Mouse (Mus musculus) liver, embryonic 12.5 days (tissue): ENCODE measurements around the gene Kcnh6. TPM values are rescaled to one million over a fixed set of nuclear protein-coding genes. Genes with fewer than 3 reads are reported as not detected.

Source experiments
- ATAC-seq: fragments of 200-750 bp; cut with Nextera tagmentation; 2 replicates; pipeline ENCODE4 v1.8.0; 2017; ENCODE audit warnings: moderate number of reproducible peaks, mild to moderate bottlenecking, moderate library complexity
- H3K27ac ChIP-seq: fragments of 300-500 bp; sonication (generic); 2 replicates; pipeline ENCODE4 v1.5.1; 2016; ENCODE audit warnings: mild to moderate bottlenecking
- H3K27me3 ChIP-seq: fragments of 300-500 bp; sonication (generic); replicated peaks from 2 replicates; pipeline ENCODE4 v1.6.1; 2016; ENCODE audit warnings: mild to moderate bottlenecking, moderate library complexity
- H3K36me3 ChIP-seq: fragments of 300-500 bp; sonication (generic); 2 replicates; pipeline ENCODE4 v1.6.1; 2016; ENCODE audit warnings: mild to moderate bottlenecking, moderate library complexity
- H3K4me1 ChIP-seq: fragments of 300-500 bp; sonication (generic); 2 replicates; pipeline ENCODE4 v1.6.1; 2016
- H3K4me2 ChIP-seq: fragments of 300-500 bp; sonication (generic); 2 replicates; pipeline ENCODE4 v1.6.1; 2016; ENCODE audit warnings: mild to moderate bottlenecking, moderate library complexity
- H3K4me3 ChIP-seq: fragments of 300-500 bp; sonication (generic); 2 replicates; pipeline ENCODE4 v1.5.1; 2016; ENCODE audit warnings: mild to moderate bottlenecking, moderate library complexity
- H3K9ac ChIP-seq: fragments of 300-500 bp; sonication (generic); 2 replicates; pipeline ENCODE4 v1.6.1; 2016; ENCODE audit warnings: mild to moderate bottlenecking, moderate library complexity
- H3K9me3 ChIP-seq: fragments of 300-500 bp; sonication (generic); replicated peaks from 2 replicates; pipeline ENCODE4 v1.6.1; 2016; ENCODE audit warnings: mild to moderate bottlenecking, moderate library complexity
- WGBS: fragments of 180-500 bp; shearing (Covaris S2); methylation state at CpG from one replicate; pipeline ENCODE4 v1.1.7; 2016; ENCODE audit not compliant: insufficient replicate concordance; 5-methylcytosine and 5-hydroxymethylcytosine counted together
- polyA plus RNA-seq: library from polyadenylated mRNA; unstranded; fragments of >200 nt; fragmentation: Nextera tagmentation; extraction: Ambion mirVana; gene quantifications from 2 replicates; pipeline ENCODE4 v1.2.1, GENCODE M21; 2016

Gene Kcnh6
- polyA plus RNA-seq, 1 experiment from 2014 or later, result 0.08 TPM

- 76% methylated on average over 1 of the region's 1 CpGs for WGBS
- Histone ChIP-seq H3K9me3 (no peaks in the 10 kb centered on the region), H3K4me1 (peaks cover 39% of the 10 kb centered on the region), H3K27ac (no peak overlapping the region), H3K9ac (no peak overlapping the region), H3K4me2 (no peak overlapping the region), H3K4me3 (no peak overlapping the region), H3K27me3 (no peaks in the 10 kb centered on the region), H3K36me3 (peaks cover 40% of the 10 kb centered on the region)
- ATAC-seq, result no peak
Measured at GRCm38 (mm10) chr11:106045256-106045655, 37.3 kb downstream of the Kcnh6 start.

DNA sequence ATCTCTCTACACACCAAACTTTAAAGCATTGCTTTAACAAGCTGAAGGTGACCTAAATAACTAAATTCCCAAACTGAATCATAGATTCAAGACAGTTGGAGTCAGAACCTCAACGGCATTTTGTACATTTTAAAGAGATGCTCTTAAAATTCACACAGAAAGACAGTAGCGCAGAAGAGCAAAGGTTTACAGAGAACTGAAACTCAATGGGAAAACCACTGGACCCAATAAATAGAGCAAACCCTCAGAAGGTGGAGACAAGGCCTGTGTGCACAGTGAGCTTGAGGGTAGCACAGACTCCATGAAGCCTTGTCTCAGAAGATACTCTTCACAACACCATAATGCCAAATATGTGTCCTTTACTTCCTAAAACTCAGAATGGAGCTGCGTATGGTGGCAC is 37.9 kb downstream of the Kcnh6 start:
- no peak overlapping the region for H3K27ac ChIP-seq
- 93% methylated on average over 3 of the region's 3 CpGs for WGBS
- H3K4me3 ChIP-seq, result no peak overlapping the region
- no peaks in the 10 kb centered on the region for H3K27me3 ChIP-seq
- H3K4me1 ChIP-seq, result peaks cover 34% of the 10 kb centered on the region
- no peak for ATAC-seq
- no peak overlapping the region for H3K4me2 ChIP-seq
- peaks cover 45% of the 10 kb centered on the region for H3K36me3 ChIP-seq
- H3K9me3 ChIP-seq, result no peaks in the 10 kb centered on the region
- H3K9ac ChIP-seq, result no peak overlapping the region

GRCm38 (mm10) chr11:106046584-106046983 is 38.7 kb downstream of the Kcnh6 start:
- Histone ChIP-seq H3K9ac (no peak overlapping the region), H3K27me3 (no peaks in the 10 kb centered on the region), H3K9me3 (no peaks in the 10 kb centered on the region), H3K4me3 (no peak overlapping the region), H3K4me1 (peaks cover 34% of the 10 kb centered on the region), H3K36me3 (peaks cover 53% of the 10 kb centered on the region), H3K4me2 (no peak overlapping the region), H3K27ac (no peak overlapping the region)
- WGBS, result 81% methylated on average over 9 of the region's 9 CpGs
- ATAC-seq, result no peak

GRCm38 (mm10) chr11:106053921-106054320 is 46.0 kb downstream of the Kcnh6 start:
- WGBS, result 88% methylated on average over 2 of the region's 2 CpGs
- no peak for ATAC-seq
- no peak overlapping the region for H3K27ac ChIP-seq

DNA sequence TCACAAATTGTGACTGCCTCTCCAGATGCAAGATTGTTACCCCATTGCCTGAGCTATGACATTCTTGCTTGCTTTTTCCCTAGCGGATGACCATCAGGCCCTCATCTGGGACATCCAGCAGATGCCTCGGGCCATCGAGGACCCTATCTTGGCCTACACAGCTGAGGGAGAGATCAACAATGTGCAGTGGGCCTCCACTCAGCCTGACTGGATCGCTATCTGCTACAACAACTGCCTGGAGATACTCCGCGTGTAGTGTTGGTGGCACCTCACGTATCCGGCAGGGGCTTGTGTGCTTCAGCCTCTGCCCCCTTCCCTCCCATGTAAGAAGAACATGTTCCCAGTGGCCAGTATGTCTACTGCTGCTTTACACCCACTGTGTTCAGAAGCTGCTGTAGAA is 46.7 kb downstream of the Kcnh6 start:
- Histone ChIP-seq H3K4me3 (no peak overlapping the region), H3K27ac (peak overlapping the region; percentile 85), H3K4me2 (peak overlapping the region; percentile 32; the same call in 1 of the 2 replicates), H3K36me3 (peaks cover 97% of the 10 kb centered on the region), H3K9ac (no peak overlapping the region), H3K9me3 (no peaks in the 10 kb centered on the region), H3K4me1 (peaks cover 55% of the 10 kb centered on the region), H3K27me3 (no peaks in the 10 kb centered on the region)
- peak; percentile 67 for ATAC-seq
- WGBS, result 52% methylated on average over 8 of the region's 8 CpGs

More at GRCm38 (mm10) chr11:106053921-106054320, 46.0 kb downstream of the Kcnh6 start:
- Histone ChIP-seq H3K4me1 (peaks cover 55% of the 10 kb centered on the region), H3K4me2 (no peak overlapping the region), H3K27me3 (no peaks in the 10 kb centered on the region), H3K9ac (no peak overlapping the region), H3K36me3 (peaks cover 97% of the 10 kb centered on the region), H3K4me3 (no peak overlapping the region), H3K9me3 (no peaks in the 10 kb centered on the region)

DNA sequence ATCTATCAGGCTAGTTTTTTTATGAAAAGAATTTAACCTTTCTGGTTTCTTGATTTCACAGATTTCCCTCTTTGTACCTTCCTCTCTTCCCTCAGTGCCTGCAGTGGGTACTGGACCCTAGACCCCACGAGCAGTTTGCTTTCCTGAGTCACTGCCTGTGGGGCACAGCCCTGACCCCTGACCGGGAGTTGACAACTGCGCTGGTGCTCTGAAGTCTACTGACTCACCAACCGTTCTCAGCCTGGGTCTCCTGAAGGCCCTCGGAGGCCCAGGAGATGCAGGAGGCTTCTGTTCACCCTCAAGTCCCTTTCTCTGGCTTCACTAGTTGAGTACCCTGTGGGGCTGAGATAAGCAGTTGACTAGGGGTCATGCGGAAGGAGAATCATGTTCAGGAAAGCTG is 47.4 kb downstream of the Kcnh6 start:
- H3K36me3 ChIP-seq, result peaks cover 96% of the 10 kb centered on the region
- H3K27ac ChIP-seq, result peak overlapping the region; percentile 85
- H3K9me3 ChIP-seq, result no peaks in the 10 kb centered on the region
- H3K4me3 ChIP-seq, result no peak overlapping the region
- peaks cover 55% of the 10 kb centered on the region for H3K4me1 ChIP-seq
- no peaks in the 10 kb centered on the region for H3K27me3 ChIP-seq
- peak overlapping the region; percentile 45; the same call in 1 of the 2 replicates for H3K9ac ChIP-seq
- 40% methylated on average over 6 of the region's 6 CpGs for WGBS
- H3K4me2 ChIP-seq, result peak overlapping the region; percentile 32
- peak; percentile 19; the same call in 1 of the 2 replicates for ATAC-seq

DNA sequence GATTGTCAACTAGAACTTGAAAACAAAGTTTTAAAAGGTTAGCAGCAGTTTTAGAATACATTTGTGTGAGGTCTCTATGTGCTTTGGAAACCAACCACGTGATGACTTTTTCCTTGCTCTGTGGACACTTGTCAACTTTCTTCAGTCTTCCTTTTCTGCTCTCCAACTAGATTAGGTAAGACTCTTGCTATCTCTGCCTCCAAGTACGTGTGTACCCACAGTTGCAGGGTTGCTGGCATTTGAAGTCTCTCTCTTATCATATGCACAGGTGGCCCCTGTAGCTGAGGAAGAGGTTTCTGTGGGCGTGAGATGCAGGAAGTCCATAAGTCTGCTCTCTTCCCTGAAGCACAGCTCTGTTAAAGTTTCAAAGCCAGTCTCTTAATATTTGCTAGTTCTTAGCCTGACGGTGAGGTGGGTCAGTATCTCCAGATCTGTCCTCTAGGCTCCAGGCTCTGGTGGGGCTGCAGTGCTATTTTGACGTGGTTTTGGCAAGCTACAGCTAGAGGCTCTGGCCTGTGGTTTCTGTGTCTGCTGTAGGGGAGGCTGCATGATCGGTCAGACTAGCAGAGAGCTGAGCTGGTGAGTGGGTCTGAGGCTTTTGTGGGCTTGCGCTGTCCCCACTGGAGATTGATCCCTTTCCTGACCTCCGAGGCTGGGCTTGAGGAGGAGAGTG is 49.0 kb downstream of the Kcnh6 start:
- Histone ChIP-seq H3K9me3 (no peaks in the 10 kb centered on the region), H3K4me2 (peak overlapping the region; percentile 59), H3K4me1 (peaks cover 55% of the 10 kb centered on the region), H3K27me3 (no peaks in the 10 kb centered on the region), H3K4me3 (no peak overlapping the region; the same call in 1 of the 2 replicates), H3K9ac (peak overlapping the region; percentile 45; the same call in 1 of the 2 replicates), H3K36me3 (peaks cover 80% of the 10 kb centered on the region), H3K27ac (peak overlapping the region; percentile 85)
- WGBS, result 29% methylated on average over 8 of the region's 8 CpGs
- peak; percentile 91 for ATAC-seq

GRCm38 (mm10) chr11:106058020-106058419 is 50.1 kb downstream of the Kcnh6 start:
- Histone ChIP-seq H3K9me3 (no peaks in the 10 kb centered on the region), H3K4me2 (no peak overlapping the region), H3K4me3 (no peak overlapping the region), H3K9ac (no peak overlapping the region), H3K36me3 (peaks cover 69% of the 10 kb centered on the region), H3K27ac (peak overlapping the region; percentile 85; the same call in 1 of the 2 replicates), H3K27me3 (no peaks in the 10 kb centered on the region), H3K4me1 (peaks cover 55% of the 10 kb centered on the region)
- 74% methylated on average over 8 of the region's 8 CpGs for WGBS
- ATAC-seq, result no peak

DNA sequence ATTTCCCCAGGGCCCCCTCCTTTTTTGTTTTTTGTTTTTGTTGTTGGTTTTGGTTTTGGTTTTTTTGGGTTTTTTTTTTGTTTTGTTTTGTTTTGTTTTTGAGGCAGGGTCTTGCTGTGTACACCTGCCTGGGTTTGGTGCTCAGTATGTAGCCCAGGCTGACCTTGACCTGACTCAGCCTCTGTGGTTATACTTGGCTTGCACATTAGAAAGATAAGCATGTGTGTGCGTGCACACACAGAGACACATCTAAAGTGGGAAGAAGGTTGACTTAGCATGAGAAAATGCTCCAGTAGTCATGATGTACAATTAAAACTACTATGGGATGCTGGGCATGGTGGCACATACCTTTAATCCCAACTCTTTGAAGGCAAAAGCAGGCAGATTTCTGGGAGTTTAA is 52.6 kb downstream of the Kcnh6 start:
- Histone ChIP-seq H3K27ac (no peak overlapping the region), H3K9ac (no peak overlapping the region), H3K4me2 (no peak overlapping the region), H3K27me3 (no peaks in the 10 kb centered on the region), H3K4me1 (peaks cover 38% of the 10 kb centered on the region), H3K4me3 (no peak overlapping the region), H3K36me3 (peaks cover 44% of the 10 kb centered on the region), H3K9me3 (no peaks in the 10 kb centered on the region)
- ATAC-seq, result no peak
- WGBS, result 32% methylated on average over 1 of the region's 1 CpGs

DNA sequence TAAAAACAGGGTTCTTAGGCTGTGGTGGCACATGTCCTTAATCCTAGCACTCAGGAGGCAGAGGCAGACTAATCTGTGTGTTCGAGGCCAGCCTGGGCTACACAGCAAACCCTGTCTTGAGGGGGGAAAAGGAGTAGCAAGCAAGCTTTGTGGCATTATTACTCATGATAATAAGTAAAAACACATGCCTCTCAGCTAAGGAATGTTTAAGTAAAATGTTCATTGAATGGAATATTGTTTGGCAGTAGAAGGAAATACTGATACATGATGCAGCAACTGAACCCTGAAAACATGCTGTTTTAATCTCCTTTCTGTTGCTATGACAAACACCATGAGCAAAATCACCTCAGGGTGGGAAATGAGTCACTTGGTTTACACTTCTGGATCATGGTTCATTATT is 53.4 kb downstream of the Kcnh6 start:
- H3K27me3 ChIP-seq, result no peaks in the 10 kb centered on the region
- peaks cover 36% of the 10 kb centered on the region for H3K36me3 ChIP-seq
- H3K4me1 ChIP-seq, result peaks cover 30% of the 10 kb centered on the region
- H3K9ac ChIP-seq, result no peak overlapping the region
- H3K4me2 ChIP-seq, result no peak overlapping the region
- H3K27ac ChIP-seq, result no peak overlapping the region
- no peak overlapping the region for H3K4me3 ChIP-seq
- WGBS, result 69% methylated on average over 1 of the region's 1 CpGs
- no peaks in the 10 kb centered on the region for H3K9me3 ChIP-seq
- no peak for ATAC-seq

DNA sequence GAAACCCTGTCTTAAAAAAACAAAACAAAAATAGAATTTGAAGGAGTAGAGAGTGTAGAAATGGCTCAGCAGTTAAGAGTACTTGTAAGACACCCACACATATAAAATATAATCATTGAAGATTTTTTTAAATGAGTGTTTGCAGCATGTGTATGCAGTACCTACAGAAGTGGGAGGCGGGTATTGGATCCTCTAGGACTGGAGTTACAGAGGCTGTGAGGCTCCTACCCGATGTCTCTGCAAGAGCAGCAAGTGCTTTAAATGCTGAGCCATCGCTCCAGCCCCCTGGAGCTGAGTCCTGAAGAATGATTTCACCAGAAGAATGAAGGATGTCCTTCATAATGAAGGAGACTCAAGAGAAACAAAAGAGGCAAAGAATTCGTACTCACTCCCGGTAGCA is 55.8 kb downstream of the Kcnh6 start:
- peaks cover 26% of the 10 kb centered on the region for H3K4me1 ChIP-seq
- H3K4me3 ChIP-seq, result no peak overlapping the region
- H3K9me3 ChIP-seq, result no peaks in the 10 kb centered on the region
- no peak for ATAC-seq
- H3K27ac ChIP-seq, result no peak overlapping the region
- 83% methylated on average over 5 of the region's 5 CpGs for WGBS
- H3K36me3 ChIP-seq, result peaks cover 15% of the 10 kb centered on the region
- H3K9ac ChIP-seq, result no peak overlapping the region
- H3K27me3 ChIP-seq, result no peaks in the 10 kb centered on the region
- H3K4me2 ChIP-seq, result no peak overlapping the region

- H3K27ac ChIP-seq, result peak overlapping the region; percentile 80
- H3K4me1 ChIP-seq, result peaks cover 26% of the 10 kb centered on the region
- 0 out of 2 replicates have a peak, but pooled peaks have one; percentile 5 for ATAC-seq
- peak overlapping the region; percentile 79 for H3K4me3 ChIP-seq
- 24% methylated on average over 18 of the region's 18 CpGs for WGBS
- peak overlapping the region; percentile 79 for H3K4me2 ChIP-seq
- peaks cover 6% of the 10 kb centered on the region; the same call in 1 of the 2 replicates for H3K36me3 ChIP-seq
- H3K27me3 ChIP-seq, result no peaks in the 10 kb centered on the region
- peak overlapping the region; percentile 87; the same call in 1 of the 2 replicates for H3K9ac ChIP-seq
- H3K9me3 ChIP-seq, result no peaks in the 10 kb centered on the region
Measured at GRCm38 (mm10) chr11:106065073-106065922, 57.4 kb downstream of the Kcnh6 start.
